Mouse (Mus musculus) G1E (cell line): ENCODE data around the gene Glb1. TPM values are rescaled to one million over a fixed set of nuclear protein-coding genes. Genes with fewer than 3 reads are reported as not detected.
A peak's percentile ranks its signal among the peaks of the same experiment; 100 is the strongest.

Experiments used
- ATAC-seq: 2 replicates; pipeline ENCODE4 v1.8.0; 2016; ENCODE audit warnings: mild to moderate bottlenecking; ENCODE audit not compliant: insufficient number of reproducible peaks, poor library complexity, low FRiP score, severe bottlenecking; ENCODE audit errors: extremely low read depth
- DNase-seq: peaks from one replicate; pipeline ENCODE4 v3.0.0; 2012; ENCODE audit warnings: low spot score
- H3K27me3 ChIP-seq: 2 replicates; pipeline ENCODE4 v1.6.1; 2012; ENCODE audit warnings: mild to moderate bottlenecking, low read length, inconsistent platforms; ENCODE audit not compliant: insufficient read depth
- H3K36me3 ChIP-seq: replicated peaks from 2 replicates; pipeline ENCODE3; 2012; ENCODE audit warnings: mild to moderate bottlenecking, inconsistent platforms
- H3K4me1 ChIP-seq: 2 replicates; pipeline ENCODE4 v1.6.1; 2012; ENCODE audit warnings: low read depth, low read length, inconsistent platforms, mixed read lengths; ENCODE audit not compliant: insufficient read depth
- H3K4me3 ChIP-seq: 2 replicates; pipeline ENCODE4 v1.5.1; 2012; ENCODE audit warnings: low read depth, mild to moderate bottlenecking, inconsistent platforms, low read length, moderate library complexity, mixed read lengths
- H3K9me3 ChIP-seq: replicated peaks from 2 replicates; pipeline ENCODE4 v1.6.1; 2012; ENCODE audit warnings: inconsistent platforms
- CTCF ChIP-seq: IDR thresholded peaks from 2 replicates; pipeline ENCODE4 v1.5.1; 2012; ENCODE audit warnings: low read depth, low read length, inconsistent platforms, mixed read lengths
- GATA1 ChIP-seq: IDR thresholded peaks from 2 replicates; pipeline ENCODE4 v1.6.1; 2012; ENCODE audit warnings: borderline replicate concordance, low read length, inconsistent platforms, mixed read lengths
- GATA2 ChIP-seq: IDR thresholded peaks from 2 replicates; pipeline ENCODE4 v1.6.1; 2012; ENCODE audit warnings: low read depth, low read length, inconsistent platforms, borderline replicate concordance
- POLR2AphosphoS5 ChIP-seq: IDR thresholded peaks from 2 replicates; pipeline ENCODE4 v1.6.1; 2012; ENCODE audit warnings: low read depth, low read length, inconsistent platforms; ENCODE audit not compliant: insufficient replicate concordance
- TAL1 ChIP-seq: conservative IDR thresholded peaks from 2 replicates; pipeline ENCODE4 v1.6.1; 2012; ENCODE audit warnings: low read depth, low read length, inconsistent platforms, mixed read lengths
- polyA plus RNA-seq: library from polyadenylated mRNA; stranded (reverse); fragments of >175 nt; gene quantifications from 2 replicates; pipeline ENCODE4 v1.2.3, GENCODE M21; 2012
- total RNA-seq, 2 experiments: library from RNA; stranded (forward) in 1 of 2; stranded (reverse) in 1 of 2; fragments of 200-1000 nt in 1 of 2; fragments of >200 nt in 1 of 2; fragmentation: Nextera tagmentation in 1 of 2; gene quantifications; 2 replicates each; pipeline ENCODE4 v1.2.3; 2014 to 2017

The Glb1 gene
- total and polyA plus RNA-seq, 3 experiments: 7.6 to 26.6 (median 21.9) TPM

- H3K27me3 ChIP-seq: no peaks in the 10 kb centered on the region
- H3K9me3 ChIP-seq: no peaks in the 10 kb centered on the region
- H3K4me3 ChIP-seq: no peak overlapping the region
- H3K36me3 ChIP-seq: peaks cover 62% of the 10 kb centered on the region
- ATAC-seq: no peak
- no peaks in the 10 kb centered on the region for H3K4me1 ChIP-seq
- TF ChIP-seq CTCF (no peak), GATA1 (no peak), GATA2 (no peak), POLR2AphosphoS5 (no peak), TAL1 (no peak)
- DNase-seq: no peak
Observed at GRCm38 (mm10) chr9:114377168-114377567, 23.7 kb upstream of the Glb1 start.

DNA sequence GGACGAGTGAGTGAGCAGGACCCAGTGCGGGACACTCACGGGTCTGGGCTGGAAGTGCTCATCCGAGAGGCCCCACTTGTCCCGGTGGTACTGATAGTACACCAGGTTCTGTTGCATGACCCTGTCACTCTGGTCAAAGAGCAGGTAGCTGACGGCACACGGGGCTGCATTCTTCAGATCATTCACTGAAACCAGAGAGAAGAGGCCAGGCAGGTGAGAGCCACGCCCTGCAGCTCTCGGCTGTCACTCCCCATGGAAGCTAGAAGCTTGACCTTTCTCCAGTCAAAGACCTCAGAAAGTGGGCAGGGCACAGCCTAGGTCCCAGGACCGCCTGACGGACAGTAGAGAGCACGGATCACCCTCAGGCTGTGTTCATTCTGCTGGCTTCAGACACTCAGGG lies 21.0 kb upstream of the Glb1 start:
- H3K27me3 ChIP-seq: no peaks in the 10 kb centered on the region
- H3K9me3 ChIP-seq: no peaks in the 10 kb centered on the region
- no peaks in the 10 kb centered on the region for H3K4me1 ChIP-seq
- H3K4me3 ChIP-seq: no peak overlapping the region
- ATAC-seq: no peak
- peaks cover 83% of the 10 kb centered on the region for H3K36me3 ChIP-seq
- DNase-seq: no peak
- TF ChIP-seq POLR2AphosphoS5 (no peak), CTCF (no peak), GATA1 (no peak), TAL1 (no peak), GATA2 (no peak)

DNA sequence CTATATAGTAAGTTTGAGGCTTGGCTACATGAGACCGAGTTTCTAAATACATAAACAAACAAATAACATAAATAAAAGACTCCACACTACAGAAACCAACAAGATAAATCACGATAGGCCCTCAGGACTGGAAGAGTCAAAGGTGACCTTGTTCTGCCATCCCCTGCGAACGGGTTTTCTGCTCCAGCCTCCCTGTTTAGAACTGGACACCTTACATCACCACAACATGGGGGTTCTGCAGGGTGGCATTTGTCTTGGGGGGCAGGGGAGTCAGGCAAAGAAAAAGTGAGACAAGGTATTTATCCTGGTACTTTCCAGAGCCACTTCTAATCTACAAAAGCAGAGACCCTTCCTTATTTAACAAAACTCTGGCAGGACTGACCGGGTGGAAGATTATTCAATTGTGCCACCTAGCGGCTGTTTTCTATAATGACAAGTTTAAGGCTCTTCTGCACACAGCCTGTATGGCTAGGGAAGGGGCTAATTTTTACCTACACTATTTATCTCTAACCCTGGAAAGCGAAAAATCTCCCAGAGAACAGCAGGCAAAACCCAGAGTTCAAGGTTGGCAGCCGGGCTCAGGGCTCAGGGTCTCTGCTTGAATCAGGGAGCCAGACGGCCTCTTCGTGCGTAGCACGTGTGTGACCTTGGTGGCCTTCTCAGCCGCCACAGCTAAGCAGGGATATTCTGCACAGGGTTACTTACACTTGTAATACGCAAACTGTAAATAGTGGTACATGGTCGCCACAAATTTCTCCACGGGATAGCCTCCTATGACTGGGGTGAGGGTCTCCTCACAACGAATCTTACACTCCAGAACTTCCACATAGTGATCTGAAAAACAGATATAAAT lies 19.8 kb upstream of the Glb1 start:
- no peaks in the 10 kb centered on the region for H3K27me3 ChIP-seq
- no peak overlapping the region for H3K4me3 ChIP-seq
- TF ChIP-seq CTCF: peak; percentile 12; the same call in 1 of the 2 replicates
- no peak for TF ChIP-seq TAL1
- H3K36me3 ChIP-seq: peaks cover 88% of the 10 kb centered on the region
- peak; percentile 55 for ATAC-seq
- peak; percentile 53 for DNase-seq
- no peaks in the 10 kb centered on the region for H3K4me1 ChIP-seq
- no peaks in the 10 kb centered on the region for H3K9me3 ChIP-seq

GRCm38 (mm10) chr9:114382936-114383710 lies 17.8 kb upstream of the Glb1 start:
- Histone ChIP-seq H3K27me3 (no peaks in the 10 kb centered on the region), H3K4me3 (no peak overlapping the region), H3K9me3 (no peaks in the 10 kb centered on the region), H3K36me3 (peaks cover 87% of the 10 kb centered on the region), H3K4me1 (no peaks in the 10 kb centered on the region; the same call in 1 of the 2 replicates)
- no peak for DNase-seq
- no peak for ATAC-seq
- TF ChIP-seq GATA2 (no peak), TAL1 (no peak), CTCF (no peak), POLR2AphosphoS5 (no peak), GATA1 (no peak)

GRCm38 (mm10) chr9:114384691-114385090 lies 16.2 kb upstream of the Glb1 start:
- TF ChIP-seq GATA2 (no peak), GATA1 (no peak), POLR2AphosphoS5 (no peak), CTCF (no peak), TAL1 (no peak)
- H3K9me3 ChIP-seq: peaks cover 1% of the 10 kb centered on the region; the same call in 1 of the 2 replicates
- H3K36me3 ChIP-seq: peaks cover 80% of the 10 kb centered on the region
- H3K27me3 ChIP-seq: no peaks in the 10 kb centered on the region
- H3K4me3 ChIP-seq: no peak overlapping the region
- no peak for ATAC-seq
- no peak for DNase-seq
- peaks cover 8% of the 10 kb centered on the region for H3K4me1 ChIP-seq

DNA sequence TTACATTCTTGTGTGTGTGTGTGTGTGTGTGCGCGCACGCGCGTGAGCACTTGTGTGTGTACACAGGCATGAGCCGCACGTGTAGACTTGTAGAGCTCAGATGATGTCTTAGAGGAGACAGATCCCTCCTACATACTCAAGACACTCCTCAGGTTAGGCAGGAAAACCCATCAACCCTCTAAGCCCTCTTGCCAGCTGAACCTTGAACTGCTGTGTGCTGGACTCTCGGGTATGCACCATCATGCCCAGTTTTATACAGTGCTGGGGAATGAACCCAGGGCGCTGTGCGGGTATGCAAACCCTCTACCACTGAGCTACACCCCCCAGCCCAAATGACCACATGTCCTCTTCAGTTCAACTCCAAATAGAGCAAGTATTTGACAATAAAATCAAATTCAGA lies 15.7 kb upstream of the Glb1 start:
- peaks cover 3% of the 10 kb centered on the region; the same call in 1 of the 2 replicates for H3K9me3 ChIP-seq
- H3K4me1 ChIP-seq: peaks cover 12% of the 10 kb centered on the region
- peaks cover 76% of the 10 kb centered on the region for H3K36me3 ChIP-seq
- no peak for TF ChIP-seq TAL1
- TF ChIP-seq CTCF: no peak
- TF ChIP-seq POLR2AphosphoS5: no peak
- TF ChIP-seq GATA2: no peak
- no peak for TF ChIP-seq GATA1
- DNase-seq (no peak), ATAC-seq (no peak)
- no peak overlapping the region for H3K4me3 ChIP-seq
- H3K27me3 ChIP-seq: no peaks in the 10 kb centered on the region
